Mouse (Mus musculus) CH12.LX (cell line): ENCODE measurements around the gene Iscu.

Experiments
- CTCF ChIP-seq, 2 experiments: IDR thresholded peaks in 1 of 2; conservative IDR thresholded peaks in 1 of 2; 2 replicates each; pipeline ENCODE4 v1.5.1; 2011 to 2012; ENCODE audit warnings: low read depth in 2 of 2, low read length in 2 of 2, improper control_type of control experiment in 1 of 2, inconsistent platforms in 1 of 2, mild to moderate bottlenecking in 1 of 2, moderate library complexity in 1 of 2
- GABPA ChIP-seq: IDR thresholded peaks from 2 replicates; pipeline ENCODE4 v1.6.1; 2012; ENCODE audit warnings: low read depth, low read length, improper control_type of control experiment, inconsistent platforms; ENCODE audit not compliant: insufficient replicate concordance
- MAFK ChIP-seq: IDR thresholded peaks from 2 replicates; pipeline ENCODE4 v1.6.1; 2011; ENCODE audit warnings: low read length, improper control_type of control experiment; ENCODE audit not compliant: insufficient replicate concordance
- MAX ChIP-seq: IDR thresholded peaks from 2 replicates; pipeline ENCODE4 v1.6.1; 2011; ENCODE audit warnings: low read length, improper control_type of control experiment
- MEF2A ChIP-seq: IDR thresholded peaks from 2 replicates; pipeline ENCODE4 v1.6.1; 2014; ENCODE audit warnings: low read depth, mild to moderate bottlenecking, inconsistent platforms, low read length, improper control_type of control experiment, borderline replicate concordance
- MXI1 ChIP-seq: IDR thresholded peaks from 2 replicates; pipeline ENCODE4 v1.6.1; 2011; ENCODE audit warnings: mild to moderate bottlenecking, low read depth, low read length, improper control_type of control experiment
- POLR2A ChIP-seq: IDR thresholded peaks from 2 replicates; pipeline ENCODE4 v1.6.1; 2011; ENCODE audit warnings: low read depth, mild to moderate bottlenecking, improper control_type of control experiment, low read length
- RAD21 ChIP-seq: IDR thresholded peaks from 2 replicates; pipeline ENCODE4 v1.6.1; 2011; ENCODE audit warnings: low read depth, mild to moderate bottlenecking, low read length, improper control_type of control experiment, moderate library complexity
- TCF12 ChIP-seq: IDR thresholded peaks from 2 replicates; pipeline ENCODE4 v1.6.1; 2014; ENCODE audit warnings: low read depth, mild to moderate bottlenecking, inconsistent platforms, low read length, improper control_type of control experiment
- UBTF ChIP-seq: IDR thresholded peaks from 2 replicates; pipeline ENCODE4 v1.6.1; 2012; ENCODE audit warnings: low read depth, mild to moderate bottlenecking, inconsistent platforms, low read length, improper control_type of control experiment, moderate library complexity

DNA sequence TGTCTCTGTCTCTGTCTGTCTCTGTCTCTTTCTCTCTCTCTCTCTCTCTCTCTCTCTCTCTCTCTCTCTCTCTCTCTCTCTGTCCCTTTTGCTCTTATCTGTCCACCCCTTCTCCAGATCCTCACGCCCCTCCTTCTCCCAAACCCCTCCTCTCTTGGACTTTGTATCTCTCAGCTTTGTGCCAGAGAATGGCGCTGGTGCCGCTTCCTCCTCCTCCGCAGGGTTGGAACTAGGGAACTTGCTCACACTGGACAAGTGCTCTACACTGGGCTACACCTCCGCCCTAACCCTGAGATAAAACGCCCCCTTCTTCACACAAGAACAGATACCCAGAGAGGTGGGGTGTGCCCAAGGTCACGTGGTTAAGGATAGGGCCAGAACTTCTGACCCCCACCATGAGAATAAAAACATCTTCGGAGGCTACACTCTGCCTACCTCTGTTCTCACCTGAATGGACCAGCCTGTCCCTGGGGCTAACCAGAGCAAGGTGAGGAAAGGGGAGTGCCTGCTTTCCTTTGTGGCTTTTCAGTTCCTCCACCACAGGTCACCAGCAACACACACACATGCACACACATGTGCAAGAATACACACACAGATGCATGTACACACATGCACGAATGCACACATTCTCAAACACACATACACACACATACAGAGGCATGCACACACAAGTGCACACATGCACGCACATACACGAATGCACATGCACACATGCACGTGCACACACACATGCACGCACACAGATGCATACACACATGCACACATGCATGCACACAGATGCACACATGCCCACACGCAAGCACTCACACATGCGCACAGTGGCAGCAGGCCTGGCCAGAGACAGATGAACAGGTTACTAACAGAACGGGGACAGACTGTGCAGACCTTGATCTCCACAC is 18.9 kb downstream of the Iscu start:
- TF ChIP-seq MEF2A = no peak
- TF ChIP-seq MAX = no peak
- no peak for TF ChIP-seq UBTF
- TF ChIP-seq CTCF (conservative IDR thresholded peaks at IDR 0.05 in 1 of 2, IDR thresholded peaks at IDR 0.05 in 1 of 2; ENCODE audit: low read depth in 2 of 2, low read length in 2 of 2) = no peak
- no peak for TF ChIP-seq POLR2A
- TF ChIP-seq TCF12 = no peak
- no peak for TF ChIP-seq MAFK
- TF ChIP-seq RAD21 = no peak
- no peak for TF ChIP-seq MXI1
- TF ChIP-seq GABPA = no peak
